Mouse (Mus musculus): ENCODE results near the gene Sult5a1.
"Not testable (repeated sequence)": the region's sequence is repeated elsewhere in the genome, so short reads cannot be mapped to it uniquely, and the experiment has no call there.

Sult5a1 gene

GRCm38 (mm10) chr8:123157888-123158465 is at the start of gene Sult5a1:
Gene Sult5a1 (minus strand): TSS chr8:123158315.
- no peak for DNase-seq

GRCm38 (mm10) chr8:123203571-123203970 is 45.5 kb upstream of the Sult5a1 start:
- no peak for DNase-seq

DNA sequence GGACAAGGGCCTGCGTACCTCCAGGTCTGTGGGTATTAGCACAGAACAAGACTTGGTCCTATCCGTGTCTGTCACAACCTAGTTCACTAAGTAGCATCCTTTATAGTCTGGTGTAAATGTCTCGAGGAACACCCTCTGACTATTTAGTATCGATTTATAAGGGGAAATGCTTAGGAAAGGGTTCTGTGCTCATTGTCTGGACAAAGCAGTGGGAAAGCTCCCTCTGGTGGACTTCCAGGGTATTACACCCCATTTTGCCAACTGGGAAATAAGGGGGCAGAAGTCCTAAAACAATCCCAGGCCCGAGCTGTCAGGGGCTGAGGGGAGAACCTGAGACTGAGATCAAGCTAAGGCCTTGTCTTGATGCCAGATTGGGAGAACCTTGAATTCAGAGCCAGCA is 44.2 kb upstream of the Sult5a1 start:
- DNase-seq, result peak; percentile 39

DNA sequence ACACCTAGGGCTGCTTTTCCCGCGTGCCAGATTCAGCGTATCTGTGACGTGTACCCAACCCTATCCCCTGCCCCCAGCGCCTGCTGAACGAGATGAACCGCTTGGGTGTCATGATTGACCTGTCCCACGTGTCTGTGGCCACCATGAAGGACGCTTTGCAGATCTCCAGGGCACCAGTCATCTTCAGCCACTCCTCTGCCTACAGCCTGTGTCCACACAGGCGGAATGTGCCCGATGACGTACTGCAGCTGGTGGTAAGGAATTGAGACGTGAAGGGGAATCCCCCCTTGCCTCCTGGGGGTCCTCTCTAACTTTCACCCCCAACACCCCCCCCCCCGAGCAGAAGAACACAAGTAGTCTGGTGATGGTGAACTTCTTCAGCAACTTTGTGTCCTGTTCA is 41.7 kb upstream of the Sult5a1 start:
- DNase-seq, result no peak

GRCm38 (mm10) chr8:123197016-123197415 is 38.9 kb upstream of the Sult5a1 start:
- DNase-seq, result not testable (repeated sequence)

- DNase-seq, result no peak
These were observed 35.7 kb upstream of the Sult5a1 start for GRCm38 (mm10) chr8:123193771-123194170.

DNA sequence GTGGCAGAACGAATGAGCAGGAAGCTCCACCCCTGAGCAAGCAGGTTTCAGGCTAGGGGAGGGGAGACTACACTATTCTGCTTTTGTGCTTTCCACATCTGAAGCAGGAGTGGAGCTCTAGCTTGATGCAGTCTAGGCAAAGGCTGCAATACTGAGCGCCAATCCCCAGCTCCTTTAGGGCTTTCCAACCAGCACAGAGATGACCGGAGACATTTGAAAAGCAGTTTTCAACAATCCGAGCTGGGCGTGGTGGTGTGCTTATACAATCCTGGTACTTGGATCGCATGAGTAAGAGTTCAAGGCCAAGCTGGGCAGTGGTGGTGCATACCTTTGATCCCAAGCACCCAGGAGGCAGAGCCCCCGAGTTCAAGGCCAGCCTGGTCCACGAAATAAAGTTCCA is 33.8 kb upstream of the Sult5a1 start:
- DNase-seq, result no peak

DNA sequence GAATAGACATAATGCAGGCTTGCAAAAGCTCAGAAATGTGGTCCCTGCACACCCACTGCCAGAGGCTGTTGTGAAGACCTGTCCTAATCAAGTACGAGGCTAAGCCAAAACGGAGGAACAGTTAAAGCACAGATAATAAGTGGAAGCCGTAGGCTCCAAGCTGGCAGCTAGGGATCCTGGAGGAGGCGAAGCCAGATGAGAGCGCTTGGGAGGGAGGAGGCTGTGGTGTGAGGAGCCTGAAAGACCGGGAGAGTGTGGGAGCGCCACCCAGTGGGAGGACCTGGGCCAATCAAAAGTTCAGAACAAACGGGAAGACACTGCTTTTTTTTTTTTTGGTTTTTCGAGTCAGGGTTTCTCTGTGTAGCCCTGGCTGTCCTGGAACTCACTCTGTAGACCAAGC is 32.6 kb upstream of the Sult5a1 start:
- DNase-seq, result no peak

- DNase-seq, result no peak
These were observed 30.7 kb upstream of the Sult5a1 start for GRCm38 (mm10) chr8:123188841-123189240.

- DNase-seq, result no peak
These were observed 29.9 kb upstream of the Sult5a1 start for GRCm38 (mm10) chr8:123188006-123188405.

- DNase-seq, result no peak
These were observed 27.7 kb upstream of the Sult5a1 start, which contains the start of gene Dpep1 for GRCm38 (mm10) chr8:123185566-123186409. Gene Dpep1 (plus strand): TSS chr8:123186242.

- DNase-seq, result no peak
These were observed 23.3 kb upstream of the Sult5a1 start for GRCm38 (mm10) chr8:123181391-123181790.

- no peak for DNase-seq
These were observed 1.9 kb downstream of the Sult5a1 start for GRCm38 (mm10) chr8:123156070-123156773.

GRCm38 (mm10) chr8:123155177-123155576 is 2.9 kb downstream of the Sult5a1 start:
- no peak for DNase-seq

DNA sequence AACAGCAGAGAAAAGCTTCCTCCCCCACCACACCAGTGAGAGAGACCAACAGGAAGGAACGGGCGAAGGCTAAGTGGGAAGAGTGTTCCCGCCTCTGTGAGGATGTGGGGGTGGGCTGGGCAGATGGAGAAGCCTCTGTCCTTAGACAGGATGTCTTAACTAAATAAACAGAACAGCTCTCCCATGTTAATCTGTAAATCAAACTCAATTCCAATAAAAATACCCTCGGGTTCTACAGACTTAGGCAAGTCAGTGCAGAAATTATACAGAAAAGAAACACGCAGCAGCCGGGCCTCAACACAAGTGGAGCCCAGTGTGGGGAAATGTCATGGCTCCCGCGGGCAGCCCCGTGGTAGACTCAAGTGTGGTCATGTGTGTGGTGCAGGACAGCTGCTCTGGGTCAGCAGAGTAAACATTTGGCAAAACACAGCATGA is 7.4 kb downstream of the Sult5a1 start:
- no peak for DNase-seq

DNA sequence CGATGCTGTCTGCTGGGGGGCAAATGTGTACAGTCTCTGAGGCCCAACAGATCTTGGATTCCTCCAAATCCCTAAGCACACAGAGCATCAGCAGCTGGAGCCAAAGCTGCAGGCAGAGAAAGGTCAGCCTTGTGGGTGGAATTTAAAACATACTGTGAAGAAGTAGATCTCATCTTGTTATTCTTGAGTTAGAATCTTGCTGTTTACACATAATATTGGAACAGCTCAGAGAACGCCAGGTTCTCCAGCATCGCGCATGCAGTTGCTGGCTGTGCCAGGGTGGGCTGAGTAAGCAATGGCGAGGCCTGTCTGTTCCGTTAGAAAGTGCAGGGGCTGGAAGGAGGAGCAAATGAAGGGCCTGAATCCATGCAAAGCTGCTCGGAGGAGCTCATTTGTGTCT is 11.7 kb downstream of the Sult5a1 start:
- DNase-seq, result no peak

GRCm38 (mm10) chr8:123145279-123145678 is 12.8 kb downstream of the Sult5a1 start:
- DNase-seq, result no peak

DNA sequence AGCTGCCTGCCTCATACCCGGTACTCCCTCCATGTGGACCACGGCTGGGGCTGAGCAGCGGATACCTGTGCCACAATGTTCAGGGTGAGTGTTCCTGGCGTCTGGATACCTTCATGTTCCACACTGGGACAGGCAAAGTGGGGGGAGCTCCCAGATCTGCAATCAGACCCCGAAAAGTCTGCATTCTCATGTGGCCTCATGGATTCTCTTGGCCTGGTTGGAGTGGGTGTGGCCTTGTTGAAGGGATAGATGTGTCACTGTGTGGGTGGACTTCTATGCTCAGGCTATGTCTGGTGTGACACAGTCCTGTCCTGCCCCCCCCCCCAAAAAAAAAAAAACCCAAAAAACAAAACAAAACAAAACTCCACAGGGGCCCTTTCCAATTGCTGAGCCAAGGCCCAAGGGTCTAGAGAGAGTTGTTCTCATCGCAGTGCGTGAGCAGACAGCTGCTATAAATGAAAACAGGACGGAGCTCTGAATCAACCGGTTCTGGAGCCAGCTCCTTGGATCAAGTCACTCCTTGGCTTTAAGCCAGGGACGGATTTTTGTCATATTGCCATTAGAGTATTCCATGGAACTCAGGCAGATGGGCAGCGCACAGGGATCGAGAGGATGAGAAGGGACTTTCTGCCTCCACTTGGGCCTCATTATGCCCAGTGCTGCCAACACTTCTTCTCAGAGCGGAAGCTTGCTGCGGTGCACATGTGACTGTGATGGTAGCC is 16.2 kb downstream of the Sult5a1 start:
- DNase-seq, result peak; percentile 76

DNA sequence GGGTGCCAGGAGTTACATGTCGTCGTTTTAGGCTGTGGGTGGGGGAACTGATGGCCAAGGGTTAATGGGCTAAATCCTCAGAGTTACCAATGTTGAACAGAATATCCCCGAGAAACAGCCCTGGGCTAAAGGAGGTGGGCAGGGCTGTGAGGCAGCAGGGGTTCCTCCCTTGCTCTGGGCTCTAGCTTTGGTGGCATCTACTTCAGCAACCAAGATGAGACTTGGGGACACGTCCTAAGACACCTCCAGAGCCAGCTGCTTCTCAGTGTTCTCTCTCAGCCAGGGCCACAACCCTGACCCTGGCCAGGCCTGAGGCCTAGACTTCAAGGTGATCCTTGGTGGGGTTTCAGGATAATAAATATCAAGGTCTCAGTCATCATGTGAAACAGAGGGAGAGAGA is 19.4 kb downstream of the Sult5a1 start:
- DNase-seq, result no peak

- no peak for DNase-seq
These were observed 20.5 kb downstream of the Sult5a1 start for GRCm38 (mm10) chr8:123137645-123138077.

DNA sequence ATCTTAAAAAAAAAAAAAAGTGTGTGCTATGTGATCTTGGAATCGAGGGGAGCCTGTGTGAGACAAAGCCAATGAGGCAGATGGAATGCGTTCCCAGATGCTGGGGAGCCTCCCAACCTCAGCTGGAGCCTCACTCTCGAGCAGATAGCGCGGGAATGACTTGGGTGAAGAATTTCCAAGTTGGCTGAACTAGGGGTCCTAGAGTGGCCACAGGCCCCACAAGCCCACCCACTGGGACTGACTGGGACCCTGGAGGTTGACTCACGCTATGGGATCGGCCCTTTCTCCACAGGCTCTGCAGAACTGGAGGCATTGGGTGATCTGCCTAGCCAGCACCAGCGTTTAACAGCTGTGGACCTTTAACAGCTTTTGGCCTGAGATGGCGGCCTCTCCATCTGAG is 21.8 kb downstream of the Sult5a1 start:
- DNase-seq, result no peak

DNA sequence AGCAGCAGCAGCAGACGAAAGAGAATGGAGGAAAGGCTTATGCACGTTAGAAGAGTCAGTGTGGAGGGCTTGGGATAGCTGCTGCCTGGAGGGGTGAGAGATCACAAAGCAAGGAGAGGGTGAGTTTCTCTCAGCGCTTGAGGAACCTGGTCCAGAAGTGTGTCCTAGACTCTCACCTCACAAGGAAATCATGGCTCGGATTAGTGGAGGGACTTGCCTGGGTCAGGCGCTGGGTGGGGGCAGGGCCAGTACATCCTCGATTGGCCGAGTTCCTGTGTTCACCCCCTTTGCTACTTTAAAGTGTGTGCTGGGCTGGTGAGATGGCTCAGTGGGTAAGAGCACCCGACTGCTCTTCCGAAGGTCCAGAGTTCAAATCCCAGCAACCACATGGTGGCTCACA is 22.3 kb downstream of the Sult5a1 start:
- no peak for DNase-seq

DNA sequence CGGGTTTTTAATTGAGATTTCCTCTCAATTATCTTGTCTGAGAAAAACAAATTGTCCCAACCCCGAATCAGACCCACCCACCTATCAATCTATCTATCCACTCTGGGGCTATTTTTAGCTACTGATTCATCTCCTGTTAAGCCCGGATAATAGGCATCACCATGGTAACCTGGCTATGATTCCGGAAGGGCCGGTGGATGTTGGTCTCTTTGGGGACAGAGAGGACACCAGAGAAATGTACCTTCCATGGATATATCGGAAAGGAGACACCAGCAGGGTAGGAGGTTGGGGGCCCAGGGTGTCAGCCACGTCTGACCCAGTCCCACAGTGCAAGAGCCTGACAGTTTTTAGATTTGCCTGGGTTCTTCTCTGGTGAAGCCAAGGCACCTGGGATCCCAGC is 22.7 kb downstream of the Sult5a1 start:
- no peak for DNase-seq

All from cerebellum, adult 11-12 months (tissue).